Mouse (Mus musculus) thymus, postnatal 25 days (tissue): ENCODE measurements at regions not wholly inside any gene's neighbourhood (a gene's known extent, or its start where the extent isn't known, plus 50 kb on each side); places are given as distances from the start of the nearest gene placed in this dataset.

Experiments used
- DNase-seq: peaks from one replicate; pipeline ENCODE4 v3.0.0; 2022

DNA sequence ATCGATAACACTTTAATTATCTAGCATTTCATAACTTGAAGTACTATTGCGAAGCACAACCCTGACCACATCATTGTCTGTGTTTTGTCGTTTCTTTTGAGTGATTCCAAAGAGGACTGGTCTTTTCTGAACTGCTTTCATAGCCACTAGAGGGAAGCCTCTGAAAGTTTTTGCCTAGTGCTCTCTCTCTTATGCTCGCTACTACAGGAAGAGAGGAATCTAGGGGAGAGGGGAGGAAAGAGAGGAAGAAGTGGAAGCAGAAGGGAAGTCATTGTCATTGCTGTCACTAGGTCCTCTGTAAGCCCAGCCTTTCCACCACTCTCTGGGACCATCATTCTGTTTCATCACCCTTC is 217.1 kb upstream of the Kif2a start:
- DNase-seq, result no peak

GRCm38 (mm10) chr13:107238364-107239034 is 216.6 kb upstream of the Kif2a start:
- no peak for DNase-seq

- no peak for DNase-seq
Measured at GRCm38 (mm10) chr13:107219456-107219855, 197.5 kb upstream of the Kif2a start.

DNA sequence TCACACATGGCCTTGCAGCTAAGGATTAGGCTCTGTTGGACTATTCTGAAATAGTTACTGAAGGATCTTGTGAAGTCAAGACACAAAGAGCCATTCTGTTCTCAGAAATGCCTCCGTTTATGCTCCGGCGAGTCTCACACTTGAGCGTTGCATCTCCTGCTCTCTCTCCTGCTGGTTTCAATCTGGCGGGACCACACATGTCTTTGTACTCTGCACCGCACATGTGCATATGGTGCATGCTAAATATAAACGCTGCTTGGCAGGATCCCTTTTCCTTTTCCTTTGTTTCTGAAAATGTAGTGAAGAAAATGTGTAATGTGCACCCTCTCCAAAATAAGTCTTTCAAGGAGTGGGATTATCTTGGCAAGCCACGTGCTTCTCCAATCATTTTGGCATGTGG is 196.4 kb upstream of the Kif2a start:
- DNase-seq, result no peak

GRCm38 (mm10) chr13:107217825-107218224 is 195.9 kb upstream of the Kif2a start:
- DNase-seq, result no peak

GRCm38 (mm10) chr13:107213281-107213680 is 191.4 kb upstream of the Kif2a start:
- DNase-seq, result no peak

- no peak for DNase-seq
Measured at GRCm38 (mm10) chr13:107210676-107211075, 188.8 kb upstream of the Kif2a start.

- DNase-seq, result no peak
Measured at GRCm38 (mm10) chr13:107207354-107208181, 185.6 kb upstream of the Kif2a start.

GRCm38 (mm10) chr13:107199875-107200274 is 177.9 kb upstream of the Kif2a start:
- DNase-seq, result no peak

DNA sequence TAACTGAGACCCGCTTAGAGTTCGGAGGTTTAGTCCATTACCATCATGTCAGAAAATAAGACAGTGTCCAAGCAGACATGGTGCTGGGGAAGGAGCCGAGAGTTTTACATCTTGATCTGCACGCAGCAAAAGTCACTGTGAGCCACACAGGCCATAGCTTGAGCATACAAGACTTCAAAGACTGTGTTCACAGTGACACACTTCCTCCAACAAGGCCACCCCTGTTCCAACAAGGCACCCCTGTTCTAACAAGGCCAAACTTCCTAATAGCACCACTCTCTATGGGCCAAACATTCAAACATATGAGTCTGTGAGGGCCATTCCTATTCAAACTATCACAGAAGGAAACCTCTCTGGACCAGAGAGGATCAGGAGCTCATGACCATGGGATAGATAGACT is 171.5 kb upstream of the Kif2a start:
- DNase-seq, result no peak

DNA sequence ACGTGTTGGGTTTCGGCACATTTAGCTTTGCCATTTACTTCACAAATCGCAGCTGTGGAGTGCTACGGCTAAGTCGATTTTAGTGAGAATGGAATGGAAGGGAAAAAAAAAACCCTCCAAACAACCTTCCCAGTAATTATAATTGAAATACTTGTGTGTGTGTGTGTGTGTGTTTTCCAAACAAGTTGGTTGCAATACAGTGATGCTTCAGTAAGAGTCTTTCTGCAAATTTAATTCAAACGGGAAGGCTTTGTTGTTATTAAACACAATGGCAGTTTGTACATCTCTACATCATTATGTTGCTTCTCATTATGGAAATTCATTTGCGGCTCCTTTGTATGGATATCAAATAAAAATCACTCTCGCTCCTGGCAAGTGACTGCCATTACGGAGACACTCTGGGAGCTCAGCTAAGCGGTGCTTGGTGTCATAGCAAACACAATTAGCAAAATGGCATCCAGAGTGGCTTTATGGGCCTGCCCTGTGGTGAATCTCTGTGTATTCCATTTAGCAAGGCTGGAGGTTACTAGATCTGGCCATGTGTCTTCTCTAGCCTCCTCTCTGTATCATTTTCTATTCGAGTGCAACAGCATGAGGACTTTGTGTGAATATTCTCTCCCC is 165.4 kb upstream of the Kif2a start:
- DNase-seq, result no peak

GRCm38 (mm10) chr13:107182544-107182943 is 160.6 kb upstream of the Kif2a start:
- peak; percentile 30 for DNase-seq

GRCm38 (mm10) chr13:107179551-107179950 is 157.6 kb upstream of the Kif2a start:
- DNase-seq, result no peak

DNA sequence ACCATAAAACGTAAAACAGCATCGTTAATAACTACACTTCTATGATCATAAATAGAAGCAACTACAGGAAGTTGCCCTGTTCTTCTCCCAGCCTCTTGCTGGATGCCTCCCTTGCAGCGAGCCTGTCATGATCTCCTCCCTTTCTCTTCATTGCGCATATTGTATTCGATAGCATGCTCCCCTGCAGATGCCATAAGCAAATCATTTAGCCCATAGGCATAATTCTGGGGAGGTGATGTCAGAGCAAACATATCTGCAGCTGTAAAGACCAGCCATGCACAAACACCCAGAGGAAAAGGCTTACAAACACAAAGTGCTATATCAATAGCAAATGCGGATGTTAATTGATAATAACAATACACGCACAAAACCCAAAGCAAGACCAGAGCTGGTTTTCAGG is 155.7 kb upstream of the Kif2a start:
- DNase-seq, result no peak

GRCm38 (mm10) chr13:107175891-107176290 is 154.0 kb upstream of the Kif2a start:
- no peak for DNase-seq

DNA sequence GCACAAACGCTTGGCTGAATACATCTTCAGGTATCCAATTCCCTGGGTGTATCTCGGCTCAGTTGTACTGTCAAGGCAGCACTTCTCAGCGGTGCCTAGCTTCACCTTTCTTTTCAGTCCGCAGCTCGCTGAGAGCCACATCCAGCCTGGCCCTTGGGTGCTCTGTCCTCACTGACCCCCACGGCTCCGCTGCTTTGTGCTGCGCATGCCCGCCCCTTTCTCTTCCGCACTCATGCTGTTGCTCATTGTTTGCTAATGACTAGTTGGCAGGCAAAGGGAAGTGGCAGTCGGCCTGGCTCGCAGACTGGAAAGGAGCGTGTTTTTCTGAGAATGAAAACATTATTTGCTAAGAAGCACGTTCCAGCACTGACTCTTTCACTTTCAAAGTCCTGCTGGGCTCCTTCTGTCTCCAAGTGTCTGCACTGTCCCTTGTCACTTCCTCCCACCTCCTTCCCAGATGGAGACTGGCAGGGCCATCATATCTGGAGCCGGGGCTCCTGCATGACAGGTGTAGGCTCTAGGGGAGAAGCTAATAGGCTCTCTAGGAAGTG is 146.7 kb upstream of the Kif2a start:
- DNase-seq, result peak; percentile 5

GRCm38 (mm10) chr13:107167856-107168598 is 146.1 kb upstream of the Kif2a start:
- DNase-seq, result no peak

GRCm38 (mm10) chr13:107151548-107151947 is 129.6 kb upstream of the Kif2a start:
- DNase-seq, result no peak

DNA sequence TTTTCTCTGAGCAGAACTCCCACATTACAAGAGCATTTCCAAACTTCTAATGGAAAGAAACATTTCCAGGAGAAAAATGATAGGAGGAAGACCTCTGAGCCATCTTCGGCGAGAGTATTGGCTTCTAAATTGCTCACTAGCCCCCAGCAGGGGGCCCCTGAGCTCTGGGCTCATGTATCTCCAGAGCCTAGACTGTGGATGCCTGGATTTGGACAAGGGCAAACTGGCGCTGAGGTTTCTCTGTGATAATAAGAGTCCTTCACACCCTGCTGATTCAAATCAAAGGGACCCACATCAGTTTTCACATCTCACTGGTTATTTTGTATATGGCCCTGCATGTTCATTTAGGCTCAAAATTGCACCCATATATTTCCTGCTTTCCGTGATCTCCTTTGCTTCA is 119.3 kb upstream of the Kif2a start:
- DNase-seq, result no peak

DNA sequence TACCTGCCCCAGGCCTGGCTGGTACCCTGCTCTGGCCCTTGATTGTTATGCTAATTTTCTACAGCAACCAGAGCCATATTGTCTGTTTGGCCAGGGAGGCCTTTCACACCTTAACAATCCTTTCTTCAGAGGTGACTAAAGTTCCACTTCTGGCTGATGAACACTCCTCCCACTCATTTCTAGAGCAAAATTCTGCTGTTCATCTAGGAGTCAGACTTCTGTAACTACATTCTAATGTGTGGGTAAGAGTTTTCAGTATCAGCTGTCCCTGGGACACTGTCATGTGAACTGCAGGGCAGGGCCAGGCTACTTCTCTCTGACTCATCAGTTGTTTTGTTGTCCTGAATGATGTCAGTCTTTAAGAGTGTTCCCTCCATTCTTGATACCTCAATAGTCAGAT is 112.2 kb upstream of the Kif2a start:
- DNase-seq, result no peak

- DNase-seq, result no peak
Measured at GRCm38 (mm10) chr13:107126636-107127035, 104.7 kb upstream of the Kif2a start.

DNA sequence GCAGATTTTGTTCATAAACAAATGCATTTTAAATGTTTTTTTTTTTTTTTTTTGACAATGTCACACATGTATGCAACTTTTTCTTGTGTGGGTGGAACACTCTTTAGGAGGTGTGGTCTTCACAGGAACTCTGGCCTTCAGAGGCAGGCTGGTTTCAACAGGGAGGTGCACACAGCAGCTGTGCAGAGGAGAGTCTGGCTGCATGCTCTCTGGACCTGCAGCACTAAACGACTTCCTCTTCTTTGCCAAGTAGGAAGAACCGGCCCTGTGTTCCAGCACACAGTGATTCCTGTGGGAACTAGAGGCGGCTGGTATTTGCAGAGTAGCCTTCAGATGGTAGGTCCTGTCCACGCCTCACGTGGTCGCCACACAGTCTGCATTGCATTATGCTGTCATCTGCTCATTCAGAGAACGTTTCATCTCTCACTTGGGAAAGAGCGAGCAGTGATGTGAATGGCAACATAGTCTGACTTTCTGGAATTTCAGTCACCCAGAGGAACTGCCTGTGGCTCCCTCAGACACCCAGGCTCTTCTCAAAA is 102.3 kb upstream of the Kif2a start:
- DNase-seq, result no peak
